In genomic region chr13:89738776-89739695, GRCm38 (mm10) we compare ENCODE assay signal across 8 mouse cellular contexts. TPM values are rescaled to one million over a fixed set of nuclear protein-coding genes. Genes with fewer than 3 reads are reported as not detected.
DNase-seq lines count a peak whose midpoint lies in the region; ATAC-seq and TF ChIP-seq lines count a peak whose summit lies in the region.

No protein-coding gene starts in this region.

- H3K27ac ChIP-seq in ES-Bruce4 (ENCODE audit: insufficient read depth, low read length): peak overlapping the region; percentile 43; the same call in 1 of the 2 replicates
- H3K27ac ChIP-seq in forebrain, embryonic 12.5 days: peak overlapping the region; percentile 88
- H3K27ac ChIP-seq in heart, embryonic 16.5 days (ENCODE audit: low read length): peak overlapping the region; percentile 91
- H3K27ac ChIP-seq in neural tube, embryonic 13.5 days (replicated peaks): peak overlapping the region; percentile 76

- no peaks in the 10 kb centered on the region for H3K9me3 ChIP-seq in ES-Bruce4 (replicated peaks; ENCODE audit: control insufficient read depth, insufficient read depth, low read length, poor library complexity, severe bottlenecking)
- H3K9me3 ChIP-seq in forebrain, embryonic 12.5 days: no peaks in the 10 kb centered on the region
- no peaks in the 10 kb centered on the region for H3K9me3 ChIP-seq in heart, embryonic 16.5 days (replicated peaks; ENCODE audit: control insufficient read depth, low read length)
- no peaks in the 10 kb centered on the region for H3K9me3 ChIP-seq in neural tube, embryonic 13.5 days

- peak overlapping the region; percentile 62 for H3K4me3 ChIP-seq in ES-Bruce4 (ENCODE audit: low read depth, low read length)
- peak overlapping the region; percentile 68 for H3K4me3 ChIP-seq in forebrain, embryonic 12.5 days (replicated peaks)
- peak overlapping the region; percentile 67 for H3K4me3 ChIP-seq in heart, embryonic 16.5 days (ENCODE audit: low read length)
- H3K4me3 ChIP-seq in neural tube, embryonic 13.5 days: peak overlapping the region; percentile 63

- TF ChIP-seq CTCF in ES-Bruce4 (IDR thresholded peaks at IDR 0.05; ENCODE audit: low read depth, low read length): no peak

- H3K27me3 ChIP-seq in ES-Bruce4 (ENCODE audit: control insufficient read depth, insufficient read depth, low read length, poor library complexity, severe bottlenecking): 0 out of 2 replicates have a peak, but pooled peaks cover 4% of the 10 kb centered on the region
- H3K27me3 ChIP-seq in forebrain, embryonic 12.5 days: no peaks in the 10 kb centered on the region
- no peaks in the 10 kb centered on the region for H3K27me3 ChIP-seq in heart, embryonic 16.5 days (ENCODE audit: control insufficient read depth, insufficient read depth, low read length)
- peaks cover 17% of the 10 kb centered on the region for H3K27me3 ChIP-seq in neural tube, embryonic 13.5 days

- peak overlapping the region; percentile 88 for H3K4me2 ChIP-seq in forebrain, embryonic 12.5 days
- peak overlapping the region; percentile 79 for H3K4me2 ChIP-seq in heart, embryonic 16.5 days (ENCODE audit: low read depth, low read length)
- H3K4me2 ChIP-seq in neural tube, embryonic 13.5 days: peak overlapping the region; percentile 99

- TF ChIP-seq POLR2A in ES-Bruce4 (IDR thresholded peaks at IDR 0.05; ENCODE audit: insufficient read depth, low read length): no peak

- H3K4me1 ChIP-seq in ES-Bruce4 (ENCODE audit: control insufficient read depth, insufficient read depth, low read length): peaks cover 1% of the 10 kb centered on the region
- H3K4me1 ChIP-seq in forebrain, embryonic 12.5 days: peaks cover 22% of the 10 kb centered on the region
- H3K4me1 ChIP-seq in heart, embryonic 16.5 days (ENCODE audit: control insufficient read depth, insufficient read depth, low read length): peaks cover 22% of the 10 kb centered on the region
- peaks cover 40% of the 10 kb centered on the region for H3K4me1 ChIP-seq in neural tube, embryonic 13.5 days (replicated peaks)

- peak overlapping the region; percentile 69 for H3K9ac ChIP-seq in ES-Bruce4 (ENCODE audit: low read depth, poor library complexity, severe bottlenecking)
- H3K9ac ChIP-seq in forebrain, embryonic 12.5 days: peak overlapping the region; percentile 65
- peak overlapping the region; percentile 83 for H3K9ac ChIP-seq in heart, embryonic 16.5 days (ENCODE audit: low read length)
- peak overlapping the region; percentile 76 for H3K9ac ChIP-seq in neural tube, embryonic 13.5 days

- ATAC-seq in forebrain, embryonic 12.5 days (ENCODE audit: low FRiP score): peak; percentile 49
- peak; percentile 77 for ATAC-seq in heart, embryonic 16.5 days (replicated peaks; ENCODE audit: extremely low read depth, insufficient read depth, low FRiP score)
- ATAC-seq in neural tube, embryonic 13.5 days (ENCODE audit: low read depth): peak; percentile 69

- H3K36me3 ChIP-seq in ES-Bruce4 (ENCODE audit: control insufficient read depth, insufficient read depth, low read length, poor library complexity, severe bottlenecking): no peaks in the 10 kb centered on the region
- H3K36me3 ChIP-seq in forebrain, embryonic 12.5 days (replicated peaks): no peaks in the 10 kb centered on the region
- H3K36me3 ChIP-seq in heart, embryonic 16.5 days (ENCODE audit: control insufficient read depth, insufficient read depth): no peaks in the 10 kb centered on the region
- no peaks in the 10 kb centered on the region for H3K36me3 ChIP-seq in neural tube, embryonic 13.5 days

- peak; percentile 34 for DNase-seq in brain, embryonic 18.5 days (ENCODE audit: low read depth, low spot score)
- DNase-seq in kidney, postnatal 25 days: peak; percentile 87 to 93
- peak; percentile 79 to 86 for DNase-seq in lung, adult 18-20 months
- peak; percentile 89 for DNase-seq in testis, postnatal 10 days (ENCODE audit: low spot score)

- WGBS in forebrain, embryonic 12.5 days: 1% methylated on average over 31 of the region's 31 CpGs
- 1% methylated on average over 31 of the region's 31 CpGs for WGBS in heart, embryonic 16.5 days
- WGBS in neural tube, embryonic 13.5 days: 1% methylated on average over 31 of the region's 31 CpGs

- peak; percentile 72; the same call in 1 of the 2 replicates for TF ChIP-seq EP300 in ES-Bruce4 (IDR thresholded peaks at IDR 0.05; ENCODE audit: insufficient read depth, low read depth, low read length)

RNA-seq across cellular contexts. Expression of gene Vcan, which starts 3.3 kb away (rescaled TPM):
- 27.4 and 29.6 TPM in 2 replicates for polyA plus RNA-seq in ES-Bruce4 (2011; ENCODE audit: insufficient read depth, insufficient read length, low read depth, missing spikeins)
- 65.4 and 65.8 TPM in 2 replicates for polyA plus RNA-seq in forebrain, embryonic 12.5 days (2016; fragmentation: Nextera tagmentation; extraction: Ambion mirVana)
- 36.5 and 46.5 TPM in 2 replicates for polyA plus RNA-seq in heart, embryonic 16.5 days (2015; fragmentation: Nextera tagmentation; extraction: Ambion mirVana)
- polyA plus RNA-seq in neural tube, embryonic 13.5 days (2015; fragmentation: Nextera tagmentation; extraction: Ambion mirVana): 19.9 and 27.7 TPM in 2 replicates

Comparison
In these comparisons a context has a peak if more than half of its experiments do, and no peak if none do; other contexts are left out.
1. Peak in every context shown above with its lines: DNase-seq, ATAC-seq, H3K4me3 ChIP-seq and H3K27ac ChIP-seq.
2. DNase-seq: peak in every context shown above with its lines; median percentile 90 in kidney, postnatal 25 days; 89 in testis, postnatal 10 days; 82 in lung, adult 18-20 months; 34 in brain, embryonic 18.5 days.